Mouse (Mus musculus): Measurements from ENCODE around the gene Higd1a.

The Higd1a gene

DNA sequence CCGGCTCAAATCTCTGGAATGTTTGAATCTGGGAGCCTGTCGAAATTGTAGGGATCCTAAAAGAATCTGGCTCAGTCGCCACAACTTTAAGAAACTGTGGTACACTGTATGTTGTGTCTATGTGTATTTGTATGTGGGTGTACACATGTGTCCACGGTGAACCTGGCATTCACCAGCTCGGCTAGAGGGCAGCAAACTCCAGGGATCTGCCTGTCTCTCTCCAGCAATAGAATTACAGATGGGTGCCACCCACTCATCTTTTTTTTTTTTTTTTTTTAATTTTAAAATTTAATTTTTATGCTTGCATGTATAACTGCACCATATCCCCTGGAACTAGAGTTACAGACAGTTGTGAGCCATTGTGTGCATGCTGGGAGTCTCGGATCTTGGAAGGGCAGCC is 23.1 kb upstream of the Higd1a start:
- DNase-seq (ENCODE audit: low spot score in 2 of 2) = no peak

DNA sequence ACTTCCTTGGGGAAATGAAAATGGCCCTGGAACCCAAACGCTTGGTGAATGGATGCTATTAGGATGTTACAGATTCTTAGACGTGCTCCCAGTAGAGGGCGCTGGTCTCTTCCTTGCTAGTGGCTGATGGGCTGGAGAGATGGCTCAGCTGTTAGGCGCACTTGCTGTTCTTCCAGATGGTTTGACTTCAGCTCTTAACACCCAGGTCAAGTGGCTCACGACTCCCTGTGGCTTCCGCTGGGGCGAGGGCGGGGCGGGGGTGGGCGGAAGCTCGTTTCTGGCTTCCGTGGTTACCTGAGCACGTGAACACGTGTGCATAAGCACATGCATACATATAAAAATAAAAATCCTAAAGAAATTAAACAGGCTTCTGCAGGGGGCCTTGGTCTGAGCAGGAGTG is 22.7 kb upstream of the Higd1a start:
- peak; percentile 67 to 77 for DNase-seq (ENCODE audit: low spot score in 2 of 2)

DNA sequence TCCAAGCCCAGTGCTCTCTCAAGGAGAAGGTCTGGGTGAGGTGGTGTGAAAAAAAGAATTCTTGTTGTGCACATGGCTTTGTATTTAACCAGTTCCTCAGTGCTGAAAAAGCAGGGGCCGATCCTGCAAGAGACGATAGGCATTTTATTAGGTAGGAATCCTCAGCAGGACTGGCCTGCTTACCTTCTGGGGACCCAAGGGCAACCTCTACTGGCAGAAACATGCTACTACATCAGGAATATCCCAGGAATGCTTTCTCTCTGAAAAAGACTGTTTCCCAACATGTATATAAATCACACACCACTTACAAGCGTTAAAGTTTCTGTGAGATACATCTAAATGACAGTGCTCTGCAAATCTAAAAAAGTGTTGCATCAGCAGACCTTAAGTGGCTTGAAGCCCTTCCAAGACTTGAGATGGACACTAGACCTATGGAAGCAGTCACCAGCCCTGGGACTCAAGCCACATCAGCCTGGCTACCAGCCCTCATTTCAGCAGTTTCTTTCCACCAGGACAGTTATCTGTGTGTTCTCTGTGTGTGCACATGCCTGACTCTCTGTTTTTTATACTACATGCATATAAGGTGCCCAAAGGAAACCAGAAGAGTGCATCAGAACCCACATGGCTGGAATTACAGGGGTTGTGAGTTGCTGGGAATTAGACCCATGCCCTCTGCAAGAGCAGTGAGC is 19.0 kb upstream of the Higd1a start:
- peak; percentile 28 to 66 for DNase-seq (ENCODE audit: low spot score in 2 of 2)

DNA sequence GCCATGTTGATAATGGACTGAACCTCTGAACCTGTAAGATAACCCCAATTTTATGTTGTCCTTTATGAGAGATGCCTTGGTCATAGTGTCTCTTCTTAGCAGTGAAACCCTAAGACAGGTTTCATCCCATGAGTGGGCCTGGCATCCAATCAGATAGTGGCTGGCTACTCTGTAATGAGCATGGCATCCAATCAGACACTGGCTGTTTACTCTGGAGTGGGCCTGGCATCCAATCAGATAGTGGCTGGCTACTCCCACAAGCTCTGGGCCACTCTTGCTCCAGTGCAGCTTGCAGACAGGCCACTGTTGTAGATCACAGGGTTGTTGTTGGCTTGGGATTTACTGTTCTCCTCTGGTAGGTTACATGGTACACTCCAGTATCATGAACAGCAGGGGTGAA is 15.4 kb upstream of the Higd1a start:
- no peak for DNase-seq (ENCODE audit: low spot score in 2 of 2)

DNA sequence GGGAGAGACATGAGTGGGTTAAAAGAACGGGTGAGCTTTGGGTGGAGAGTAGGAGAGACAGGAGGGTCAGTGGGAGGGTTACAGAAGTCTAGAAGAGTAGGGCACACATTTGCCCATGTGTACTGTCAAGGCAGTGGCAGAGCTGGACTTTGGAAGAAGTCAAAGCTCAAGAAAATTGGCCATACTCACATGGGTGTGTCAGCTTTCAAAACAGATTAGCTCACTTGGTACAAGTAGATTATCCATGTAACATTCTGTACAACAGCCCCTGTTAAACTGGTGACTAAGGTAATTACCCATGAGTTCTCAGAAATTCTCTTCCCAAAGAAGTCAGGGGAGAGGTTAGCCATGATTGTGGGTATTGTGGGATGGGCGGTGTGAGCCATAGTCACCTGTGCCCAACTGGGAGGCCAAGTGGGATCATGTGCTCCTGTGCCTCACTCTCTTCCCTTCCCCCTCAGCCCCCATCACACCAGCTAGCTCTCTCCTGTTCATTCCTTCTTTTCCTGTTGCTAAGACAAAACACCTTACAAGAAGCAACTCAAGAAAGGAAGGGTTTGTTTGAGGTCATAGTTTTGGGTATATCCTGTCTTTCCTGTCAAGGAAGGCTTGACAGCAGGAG is 14.0 kb upstream of the Higd1a start:
- no peak for DNase-seq (ENCODE audit: low spot score in 2 of 2)

DNA sequence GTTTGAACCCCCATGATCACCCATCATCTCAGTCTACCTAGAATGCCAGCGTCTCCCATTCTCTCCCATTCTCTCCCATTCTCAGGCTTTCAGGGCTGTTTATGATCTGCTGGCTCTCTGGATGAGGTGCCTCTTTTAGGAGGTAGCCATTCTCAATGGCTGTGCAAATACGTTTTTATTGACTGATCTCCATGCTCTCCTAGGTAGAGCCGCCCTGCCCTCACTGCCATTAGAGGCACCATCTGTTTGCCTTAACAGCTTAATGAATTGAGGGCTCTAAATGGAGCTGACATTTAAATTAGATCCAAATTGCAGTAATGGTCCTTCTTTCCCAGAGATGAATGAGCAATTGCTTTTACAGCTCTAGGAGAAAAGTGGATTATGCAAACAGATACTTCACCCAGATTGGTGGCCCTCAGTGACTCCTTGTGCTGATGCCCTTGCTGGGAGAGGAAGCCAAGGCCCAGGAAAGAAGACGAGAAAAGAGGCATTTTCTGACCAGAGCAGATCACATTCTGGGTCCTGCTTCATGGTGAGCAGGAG is 11.9 kb upstream of the Higd1a start:
- DNase-seq (ENCODE audit: low spot score in 2 of 2) = no peak

DNA sequence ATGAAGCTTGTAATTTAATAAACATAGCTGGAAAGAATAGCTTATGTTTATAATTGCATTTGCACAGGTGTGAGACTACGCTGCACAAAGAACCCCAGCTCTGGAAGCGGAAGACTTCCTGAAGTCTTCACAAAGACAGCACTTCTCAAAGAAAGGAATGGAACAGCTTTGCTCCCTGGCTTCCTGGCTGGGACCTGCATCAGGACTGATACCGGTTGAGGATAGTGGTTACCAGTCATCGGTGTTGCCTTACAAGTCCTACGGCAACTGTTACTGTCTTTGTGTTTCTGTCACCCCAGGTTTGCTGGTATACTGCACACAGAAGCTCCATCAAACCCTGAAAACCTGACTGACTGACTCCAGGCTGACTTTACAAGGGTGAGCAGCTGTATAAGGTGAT is 11.3 kb upstream of the Higd1a start:
- no peak for DNase-seq (ENCODE audit: low spot score in 2 of 2)

DNA sequence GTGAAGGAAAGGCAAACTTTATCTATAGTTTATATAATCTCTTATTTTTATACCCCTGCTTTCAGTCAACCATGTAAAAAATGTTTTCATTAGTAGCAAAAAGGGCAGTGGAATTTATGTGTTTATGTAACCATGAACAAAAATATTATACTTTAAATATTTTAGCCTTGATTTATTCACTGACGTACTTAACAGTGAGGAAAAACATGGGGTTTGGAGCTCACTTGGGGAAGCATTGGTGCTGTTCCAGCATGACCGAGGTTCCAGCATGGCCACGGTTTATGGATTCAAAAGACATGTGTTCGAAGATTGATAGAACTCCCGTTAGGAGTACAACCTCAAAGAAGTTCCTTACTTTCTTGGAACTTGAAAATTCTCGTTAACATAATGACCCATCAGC is 10.1 kb upstream of the Higd1a start:
- no peak for DNase-seq (ENCODE audit: low spot score in 2 of 2)

DNA sequence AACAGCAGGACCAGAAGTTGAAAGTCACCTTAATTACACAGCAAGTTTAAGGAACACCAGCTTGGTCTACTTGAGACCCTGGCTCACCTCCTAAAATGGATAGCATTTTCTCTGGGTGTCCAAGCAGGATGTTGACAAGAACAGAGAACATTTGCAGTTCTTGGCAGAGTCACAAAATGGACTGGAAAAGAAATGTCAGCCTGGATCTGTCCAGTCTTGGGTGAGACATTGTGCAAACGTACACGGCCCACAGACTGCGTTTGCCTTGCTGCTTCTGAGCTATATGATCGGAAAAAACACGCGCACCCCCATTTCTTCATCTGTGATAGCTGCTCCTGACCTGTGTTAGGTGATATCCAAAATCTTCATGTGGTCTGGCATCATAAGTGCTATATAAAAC is 9.5 kb upstream of the Higd1a start:
- DNase-seq (ENCODE audit: low spot score in 2 of 2) = peak; percentile 41 to 44

DNA sequence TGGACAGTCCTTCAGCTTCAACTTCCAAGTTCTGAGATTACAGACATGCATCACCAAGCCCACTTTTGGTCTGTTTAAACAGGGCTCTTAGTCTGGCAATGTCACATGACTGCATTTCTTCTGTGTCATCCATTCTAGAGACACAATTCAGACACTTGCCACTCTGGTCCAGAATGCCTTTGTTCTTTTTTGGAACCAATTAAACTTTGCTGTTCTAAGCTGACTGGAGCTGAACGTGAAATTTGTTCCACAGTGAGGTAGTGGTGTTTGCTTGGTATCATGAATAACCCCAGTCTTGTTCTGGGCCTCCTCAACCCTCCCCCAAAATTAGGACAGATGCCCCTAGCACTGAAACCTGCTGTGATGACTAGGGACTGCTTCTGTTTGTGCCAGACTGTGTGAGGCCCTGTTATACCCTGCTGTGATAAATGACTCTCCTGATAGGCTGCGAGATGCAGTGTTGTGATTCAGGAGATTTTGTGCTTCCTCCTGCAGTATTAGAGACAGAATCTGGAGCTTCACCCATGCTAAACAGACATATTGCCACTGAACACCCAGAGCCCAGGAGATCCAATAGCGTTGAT is 7.4 kb upstream of the Higd1a start:
- no peak for DNase-seq (ENCODE audit: low spot score in 2 of 2)

DNA sequence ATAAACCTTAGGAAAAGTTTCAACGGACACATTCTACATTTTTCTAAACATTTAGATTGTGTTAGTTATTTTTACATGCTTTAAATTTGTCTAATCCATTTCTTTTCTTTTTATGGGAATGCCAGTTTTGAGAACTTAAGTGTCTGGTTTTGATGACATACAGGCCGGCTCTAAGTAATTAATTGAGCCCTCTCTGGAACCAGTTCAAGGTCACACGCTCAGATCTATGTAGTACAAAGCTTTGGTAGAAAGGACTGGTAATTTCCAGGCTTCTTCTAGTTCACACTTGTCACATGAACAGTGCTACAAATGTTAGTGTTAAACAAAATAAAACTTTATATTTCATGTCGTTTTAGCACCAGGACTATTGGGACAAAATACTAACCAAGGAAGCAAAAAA is 6.7 kb upstream of the Higd1a start:
- no peak for DNase-seq (ENCODE audit: low spot score in 2 of 2)

DNA sequence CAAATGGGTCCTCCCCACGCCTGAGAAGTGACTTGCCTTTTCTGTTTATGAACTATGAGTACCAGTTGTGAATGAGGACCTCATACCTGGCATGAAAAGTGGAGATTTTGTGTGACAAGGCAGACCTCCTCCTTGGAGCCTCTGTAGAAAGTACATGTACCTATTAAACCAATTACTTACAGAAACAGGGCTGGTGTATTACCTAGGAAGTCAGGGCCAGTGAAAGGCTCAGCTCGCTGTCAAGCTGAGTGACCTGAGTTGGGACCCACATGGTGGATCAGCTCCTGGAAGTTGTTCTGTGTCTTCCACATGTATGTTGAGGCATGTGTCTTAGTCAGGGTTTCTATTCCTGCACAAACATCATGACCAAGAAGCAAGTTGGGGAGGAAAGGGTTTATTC is 2.8 kb upstream of the Higd1a start:
- no peak for DNase-seq (ENCODE audit: low spot score in 2 of 2)

DNA sequence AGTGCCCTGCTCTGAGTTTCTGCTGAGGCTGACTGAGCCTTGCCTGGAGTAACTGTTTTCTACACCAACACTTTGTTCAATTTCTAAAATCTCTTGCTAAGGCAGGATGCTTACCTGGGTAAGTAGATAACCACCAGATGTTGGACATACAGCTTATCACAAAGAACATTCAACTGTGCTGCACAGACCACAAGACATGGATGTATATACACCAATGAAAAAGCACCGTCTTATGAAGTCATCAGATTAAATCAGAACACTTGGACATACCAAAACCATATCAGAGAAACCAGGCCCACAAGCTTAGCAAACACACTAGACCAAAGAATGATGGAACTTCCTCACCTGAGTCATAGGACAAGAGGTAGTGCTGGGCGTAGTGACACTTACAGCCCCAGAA is 1.2 kb upstream of the Higd1a start:
- no peak for DNase-seq (ENCODE audit: low spot score in 2 of 2)

DNA sequence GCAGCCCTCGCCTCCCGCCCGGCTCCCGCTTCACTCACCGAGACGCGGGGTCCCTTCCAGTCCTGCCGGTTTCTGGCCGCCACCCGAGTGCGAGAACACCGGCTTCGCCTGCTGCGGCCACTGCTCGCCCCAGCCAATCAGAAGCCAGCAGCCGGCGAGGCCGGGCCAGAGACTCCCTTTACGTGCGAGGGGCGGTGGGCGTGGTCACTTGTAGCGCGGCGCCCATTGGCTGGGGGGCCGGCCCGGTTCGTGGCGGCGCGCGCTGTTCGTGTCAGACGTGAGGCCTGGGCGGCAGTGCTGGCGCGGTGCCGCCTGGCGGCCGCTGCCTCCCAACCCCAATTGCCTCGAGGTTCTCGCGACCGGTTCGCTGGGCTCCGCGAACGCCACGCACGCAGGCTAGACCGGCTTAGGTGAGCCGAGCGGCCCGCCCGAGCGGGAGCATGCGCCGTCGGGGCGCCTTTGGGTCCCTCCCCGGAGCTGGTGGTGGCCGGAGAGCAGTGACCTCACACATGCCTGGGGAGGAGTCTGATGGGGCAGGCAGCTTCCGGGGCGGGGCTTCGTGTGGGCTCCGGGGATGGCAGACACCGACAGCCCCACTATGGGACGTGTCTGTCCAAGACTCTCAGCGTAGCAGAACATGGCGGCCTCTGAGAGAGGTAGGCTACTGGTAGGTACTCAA is 549 bp downstream of the Higd1a start:
- DNase-seq (ENCODE audit: low spot score in 2 of 2) = peak; percentile 98

DNA sequence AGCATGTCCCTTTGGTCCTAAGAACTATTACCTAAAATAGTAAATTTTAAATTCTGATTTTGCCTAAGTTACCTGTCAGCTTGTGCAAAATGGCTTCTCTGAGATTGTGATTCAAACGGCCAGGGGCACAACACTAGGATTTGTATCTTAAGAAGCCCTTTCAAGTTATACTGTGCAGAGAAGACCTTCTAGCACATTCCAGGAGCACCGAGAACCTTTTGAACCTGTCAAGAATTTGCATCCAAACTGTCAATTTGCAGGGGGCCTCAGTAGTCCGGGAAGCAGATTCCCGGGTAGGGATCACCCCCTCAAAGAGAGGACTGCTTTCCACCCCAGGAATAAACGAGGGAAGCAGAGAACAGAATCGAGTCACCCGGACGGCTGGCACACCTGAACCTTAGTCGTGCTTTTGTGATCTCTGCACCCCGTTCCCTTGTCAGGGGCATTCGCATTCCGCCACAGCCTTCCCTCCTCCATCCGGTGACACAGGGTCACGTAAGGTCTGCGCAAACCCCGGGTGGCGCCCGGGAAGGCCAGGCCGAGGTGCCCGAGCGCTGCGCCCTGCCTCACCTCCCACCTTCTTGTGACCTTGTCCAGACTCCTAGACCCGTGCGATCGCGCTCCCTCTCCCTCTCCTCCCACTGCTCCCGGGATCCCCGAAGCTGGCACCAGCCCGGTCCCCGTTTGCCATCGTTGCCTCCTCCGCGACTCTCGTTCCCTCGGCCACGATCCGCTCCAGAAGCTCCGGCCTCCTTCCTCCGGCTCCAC is 1.3 kb downstream of the Higd1a start:
- DNase-seq (ENCODE audit: low spot score in 2 of 2) = no peak

DNA sequence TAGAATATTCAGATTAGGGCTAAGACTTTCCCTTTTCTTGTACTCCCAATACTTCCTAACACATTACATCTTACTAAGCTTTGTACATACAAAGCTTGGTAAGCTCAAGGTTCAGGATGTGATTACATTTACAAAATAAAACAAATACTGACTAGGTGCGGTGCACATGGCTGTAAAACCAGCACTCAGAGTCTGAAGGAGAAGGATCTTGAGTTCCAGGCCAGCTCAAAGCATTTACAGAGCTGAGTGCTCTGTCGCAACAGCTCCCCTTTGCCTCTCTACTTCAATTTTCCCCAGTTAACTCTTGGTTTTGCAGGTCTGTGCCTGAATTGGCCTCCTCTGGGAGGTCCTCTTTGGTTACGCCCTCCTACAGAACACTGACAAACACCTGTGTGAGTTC is 3.9 kb downstream of the Higd1a start:
- no peak for DNase-seq (ENCODE audit: low spot score in 2 of 2)

DNA sequence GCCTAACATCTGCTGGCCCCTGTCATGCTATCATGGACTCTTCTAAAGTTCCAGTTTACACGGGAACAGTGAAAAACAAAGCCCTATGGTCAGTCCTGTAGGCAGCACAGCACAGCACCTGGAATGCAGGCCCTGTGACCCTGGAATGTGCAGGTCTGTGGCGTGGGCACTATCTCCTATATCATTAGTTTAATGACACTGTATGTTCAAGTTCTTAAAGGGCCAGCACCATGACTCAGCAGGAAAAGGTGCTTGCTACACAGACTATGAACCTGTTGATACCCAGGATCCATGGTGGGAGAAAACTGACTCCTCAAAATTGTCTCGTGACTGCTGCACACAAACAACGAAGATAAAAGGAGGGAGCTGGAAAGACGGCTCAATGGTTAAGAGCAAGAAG is 10.3 kb downstream of the Higd1a start:
- no peak for DNase-seq (ENCODE audit: low spot score in 2 of 2)

DNA sequence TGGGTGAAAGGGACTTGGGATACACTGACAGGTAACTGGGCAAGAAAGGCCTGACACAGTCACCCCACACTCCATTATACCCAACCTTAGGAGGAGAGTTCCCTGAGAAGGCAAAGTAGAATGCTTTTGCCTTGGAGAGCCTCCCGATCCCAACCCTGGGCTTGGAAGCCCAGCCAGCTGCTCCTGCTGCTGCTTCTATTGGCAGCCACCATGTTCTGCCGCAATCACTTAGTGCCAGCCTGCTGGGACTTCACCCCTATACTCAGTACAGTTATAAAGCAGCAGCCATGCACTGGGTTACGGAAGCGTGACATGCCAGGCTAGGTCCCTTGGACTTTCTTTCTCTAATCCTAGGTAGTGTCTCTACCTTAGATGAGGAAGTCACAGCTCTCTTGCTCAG is 11.0 kb downstream of the Higd1a start:
- no peak for DNase-seq (ENCODE audit: low spot score in 2 of 2)

DNA sequence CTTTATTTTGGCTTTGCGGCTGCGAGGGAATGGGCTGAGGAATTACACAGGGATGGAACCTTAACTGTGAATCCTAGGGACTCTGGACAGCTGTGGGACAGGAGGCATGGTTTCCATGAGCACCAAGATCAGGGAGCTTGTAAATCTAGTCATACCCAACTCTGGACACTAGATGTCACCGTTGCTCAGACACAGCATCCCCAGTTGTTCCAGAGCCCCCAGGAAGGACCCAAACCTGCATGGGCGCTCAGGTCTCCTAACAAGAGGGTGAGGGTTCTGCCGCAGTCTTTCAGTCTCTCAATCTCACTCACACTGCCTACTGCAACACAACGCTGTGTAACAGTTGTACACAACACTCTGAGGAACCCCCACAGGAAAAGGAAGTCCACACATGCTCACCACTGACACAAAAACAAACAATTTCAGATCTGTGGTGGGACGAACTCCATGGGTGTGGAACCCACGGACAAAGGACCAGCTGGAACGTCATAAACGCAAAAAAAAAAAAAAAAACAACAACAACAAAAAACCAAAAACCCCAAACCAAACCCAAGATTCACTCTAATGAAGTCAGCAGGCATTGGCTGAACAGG is 11.5 kb downstream of the Higd1a start:
- DNase-seq (ENCODE audit: low spot score in 2 of 2) = peak in 1 of 2 experiments; percentile 23

DNA sequence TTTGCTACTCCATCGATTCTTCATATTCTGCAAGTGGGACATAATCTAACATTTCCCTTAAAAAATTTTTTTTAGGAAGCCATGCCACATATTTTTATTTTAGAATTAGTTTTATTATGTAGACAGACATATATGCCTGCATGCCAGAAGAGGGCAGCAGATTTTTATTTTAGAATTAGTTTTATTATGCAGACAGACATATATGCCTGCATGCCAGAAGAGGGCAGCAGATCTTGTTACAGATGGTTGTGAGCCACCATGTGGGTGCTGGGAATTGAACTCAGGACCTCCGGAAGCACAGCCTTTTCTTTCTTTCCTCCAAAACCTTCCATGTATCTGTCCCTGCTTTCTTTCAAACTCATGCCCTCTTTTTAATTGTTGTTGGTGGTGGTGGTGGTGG is 15.2 kb downstream of the Higd1a start:
- no peak for DNase-seq (ENCODE audit: low spot score in 2 of 2)

DNA sequence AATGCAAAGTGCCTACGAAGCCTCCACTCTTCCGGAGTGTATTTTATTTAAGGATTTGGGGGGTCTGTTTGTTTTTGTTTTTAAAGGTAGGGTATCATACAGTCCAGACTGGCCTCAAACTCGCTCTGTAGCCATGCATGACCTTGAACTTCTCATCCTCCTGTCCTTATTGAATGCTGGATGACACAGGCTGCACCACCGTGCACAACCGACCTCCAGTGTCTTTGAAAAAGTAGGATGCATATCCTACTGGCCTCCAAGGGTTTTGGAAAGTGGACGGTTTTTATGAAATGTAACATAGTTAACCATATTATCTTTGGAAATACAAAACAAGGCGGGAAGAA is 18.6 kb downstream of the Higd1a start:
- no peak for DNase-seq (ENCODE audit: low spot score in 2 of 2)

Measured in heart, adult 9 months (tissue).